Mouse (Mus musculus) B cell, adult 2 months (primary cell): ENCODE data around the gene Gnat1.

Source experiments
- DNase-seq, 2 experiments: peaks; one replicate each; pipeline ENCODE4 v3.0.0; 2022

Gene Gnat1

DNA sequence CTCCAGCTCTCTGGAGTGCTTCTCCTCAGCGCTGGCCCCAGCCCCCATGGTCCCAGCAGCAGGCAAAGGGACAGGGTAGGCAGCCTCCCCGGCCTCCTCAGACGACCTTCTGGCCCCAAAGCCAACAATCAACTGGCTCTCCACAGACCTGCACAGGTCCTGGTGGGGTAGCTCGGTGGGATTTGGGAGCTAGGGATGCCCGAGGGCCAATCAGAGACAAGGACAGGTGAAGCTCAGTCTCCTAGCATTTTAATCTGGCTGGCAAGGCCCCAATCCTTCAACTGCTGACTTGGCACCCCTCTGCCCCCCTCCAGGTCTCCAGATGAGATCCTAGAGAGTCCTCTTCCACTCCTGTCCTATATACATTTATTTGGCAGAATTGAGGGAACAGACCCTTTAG lies at the start of gene Gnat1:
TSS of gene Gnat1 (minus strand) at position 212 of the 400 bp plus-strand sequence.
- DNase-seq = no peak

- no peak for DNase-seq
Observed at GRCm38 (mm10) chr9:107728919-107729670, 49.6 kb upstream of the Gnat1 start.

DNA sequence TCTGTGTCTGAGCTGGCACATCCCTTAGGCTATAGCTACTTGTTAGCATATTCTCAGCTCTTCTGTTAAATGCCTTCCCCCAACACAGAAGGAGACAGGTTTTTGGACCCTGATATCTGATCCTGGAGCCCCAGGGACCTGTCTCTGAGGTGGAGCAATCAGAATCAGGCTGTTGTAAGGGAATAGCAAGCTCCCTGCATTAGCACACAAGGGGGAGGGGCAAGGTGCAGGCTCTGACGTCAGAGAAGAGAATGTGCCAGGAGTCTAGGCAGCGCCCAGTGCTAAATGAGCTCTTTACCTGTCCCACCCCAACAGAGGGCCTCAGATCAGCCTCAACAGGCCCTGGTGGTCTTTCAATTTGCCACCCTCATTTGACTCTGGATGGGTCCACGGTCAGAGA lies 47.5 kb upstream of the Gnat1 start:
- DNase-seq = no peak

DNA sequence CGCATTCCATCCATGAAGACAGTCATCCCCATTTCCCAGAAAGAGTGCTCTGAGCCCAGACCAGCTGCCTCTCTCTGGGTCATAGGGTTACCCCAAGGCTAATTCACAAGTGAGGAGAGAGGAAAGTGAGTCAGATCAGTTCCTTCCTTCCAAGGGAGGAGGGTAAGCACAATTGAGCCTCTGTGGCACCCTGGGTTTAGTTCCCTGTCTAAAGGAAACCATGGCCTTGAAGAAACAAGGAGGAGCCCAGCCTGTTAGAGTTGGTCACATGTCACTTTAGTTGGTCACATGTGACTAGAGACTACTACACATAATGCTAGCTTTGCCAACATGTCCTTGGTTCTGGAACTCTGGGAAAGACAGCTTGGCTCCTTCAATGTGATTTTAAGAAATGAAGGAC lies 45.3 kb upstream of the Gnat1 start:
- no peak for DNase-seq

GRCm38 (mm10) chr9:107723794-107724531 lies 44.5 kb upstream of the Gnat1 start:
- no peak for DNase-seq

- no peak for DNase-seq
Observed at GRCm38 (mm10) chr9:107723292-107723691, 43.8 kb upstream of the Gnat1 start.

DNA sequence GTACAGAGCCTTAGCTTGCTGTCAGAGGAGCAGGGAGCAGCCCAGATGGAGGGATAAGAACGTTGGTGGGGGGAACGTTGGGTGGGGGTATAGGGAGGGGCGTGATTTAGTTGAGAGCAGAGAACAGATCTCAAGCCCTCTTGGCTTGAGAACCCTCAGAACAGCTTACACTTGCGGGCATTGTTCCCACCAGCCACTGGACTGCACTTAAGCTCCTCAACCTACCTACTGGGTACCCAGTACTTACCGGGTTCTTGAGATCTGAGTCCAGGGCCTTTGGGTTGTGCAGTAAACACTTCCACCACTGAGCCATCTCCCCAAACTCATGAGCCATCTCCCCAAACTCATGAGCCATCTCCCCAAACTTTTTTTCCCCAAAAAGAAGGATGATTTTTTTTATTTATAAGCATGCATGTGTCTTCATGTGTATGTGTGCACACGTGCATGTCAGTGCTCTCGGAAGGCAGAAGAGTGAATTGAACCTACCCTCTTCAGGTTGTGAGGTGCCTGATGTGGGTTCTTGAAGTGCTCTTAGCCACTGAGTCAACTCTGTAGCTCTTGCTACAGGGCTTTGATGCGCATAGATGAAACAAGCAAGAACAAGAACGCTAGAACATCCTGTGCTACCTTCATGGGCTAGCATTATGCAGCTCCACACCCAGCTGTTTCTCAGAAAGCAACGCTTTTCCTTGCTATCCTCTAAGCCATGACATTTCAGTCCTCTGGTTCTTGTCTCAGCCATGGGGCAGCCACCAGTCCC lies 39.4 kb upstream of the Gnat1 start:
- DNase-seq = no peak

- DNase-seq = no peak
Observed at GRCm38 (mm10) chr9:107716951-107717350, 37.4 kb upstream of the Gnat1 start.

DNA sequence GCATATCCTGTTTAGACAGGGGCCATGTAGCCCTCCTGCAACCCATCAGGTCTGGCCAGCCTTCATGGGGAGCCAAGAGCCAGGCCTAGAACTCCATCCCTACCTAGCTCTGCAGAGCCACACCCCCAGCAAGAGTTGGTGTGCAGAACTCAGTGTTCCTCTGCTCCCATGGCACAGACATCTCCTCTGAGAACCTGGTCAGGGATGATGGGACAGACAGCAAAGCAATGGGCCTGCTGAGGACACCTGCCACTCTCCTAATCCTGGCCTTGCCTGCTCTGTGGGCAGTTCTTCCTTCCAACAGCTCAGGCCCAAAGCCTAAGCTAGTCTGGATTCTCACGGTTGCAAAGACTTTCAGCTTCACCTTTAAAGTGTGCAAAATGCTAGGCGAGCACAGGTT lies 36.1 kb upstream of the Gnat1 start:
- DNase-seq = no peak

GRCm38 (mm10) chr9:107714221-107714952 lies 34.9 kb upstream of the Gnat1 start:
- DNase-seq = no peak

DNA sequence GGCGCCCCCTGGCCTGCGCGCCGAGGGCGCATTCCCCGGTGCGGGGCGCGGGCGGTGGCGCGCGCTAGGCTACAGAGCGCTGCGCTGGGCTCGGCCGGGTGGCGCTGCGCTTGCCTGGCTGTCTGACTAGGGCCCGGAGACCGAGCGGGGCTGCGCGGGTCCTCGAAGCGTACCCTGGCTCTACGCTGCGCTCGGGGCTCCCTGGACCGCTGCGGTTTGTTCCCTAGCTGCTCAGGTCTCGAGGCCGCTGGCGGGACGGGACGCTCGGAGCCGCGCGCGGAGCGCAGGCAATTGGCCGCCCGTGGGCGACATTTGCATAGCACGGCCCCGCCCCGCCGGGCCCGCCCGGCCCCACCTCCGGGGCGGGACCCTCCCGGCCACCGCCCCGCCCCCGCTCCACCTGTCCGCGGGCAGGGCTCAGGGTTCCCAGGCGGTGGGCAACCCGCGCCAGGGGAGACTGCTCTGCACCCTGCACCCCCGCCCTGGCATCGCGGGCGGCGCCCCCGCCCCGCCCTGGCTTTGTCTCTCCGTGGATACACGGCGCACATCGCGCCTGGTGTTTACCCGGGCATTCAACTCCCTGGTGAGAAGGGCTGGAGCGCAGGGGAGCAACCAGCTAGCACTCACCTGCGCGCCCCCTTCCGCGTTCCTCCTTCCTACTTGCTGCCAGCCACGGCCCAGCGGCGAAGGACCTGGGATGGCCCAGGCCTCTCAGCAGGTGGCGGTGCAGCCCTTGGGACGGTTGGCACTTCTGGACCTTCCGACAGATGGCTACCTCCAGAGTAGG lies 30.4 kb upstream of the Gnat1 start, which contains the start of gene Sema3f:
TSS of gene Sema3f (minus strand) at position 779 of the 787 bp plus-strand sequence.
- DNase-seq = peak; percentile 70 to 79

DNA sequence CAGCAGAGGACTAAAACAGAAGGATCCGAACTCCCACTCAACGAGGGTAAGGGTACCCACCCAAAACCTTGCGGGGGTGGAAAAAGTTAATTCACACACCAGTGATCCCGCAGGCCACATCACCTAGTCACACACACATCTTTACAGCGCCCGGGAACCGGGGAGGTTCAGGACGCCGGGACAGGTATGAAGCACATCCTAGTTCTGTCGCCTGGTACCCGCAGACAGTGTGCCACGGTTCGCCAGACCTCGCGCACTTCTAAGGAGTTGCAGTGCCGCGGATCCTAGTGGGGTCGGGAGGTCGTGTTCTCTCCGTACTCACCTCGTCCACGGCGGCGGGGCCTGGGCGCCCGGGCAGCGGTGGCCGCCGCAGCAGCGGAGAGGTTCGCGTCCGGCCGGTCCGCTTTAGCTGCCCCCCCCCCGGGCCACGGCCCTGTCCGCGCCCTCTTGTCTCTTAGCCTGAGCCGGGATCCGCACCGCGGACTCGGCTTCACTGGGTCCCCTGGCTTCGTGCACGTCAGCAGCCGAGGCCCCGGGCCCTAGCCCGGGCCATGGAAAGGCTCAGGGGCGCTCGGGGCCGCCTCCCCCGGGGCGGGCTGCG lies 29.7 kb upstream of the Gnat1 start:
- DNase-seq = peak in 1 of 2 experiments; percentile 18

GRCm38 (mm10) chr9:107708439-107709095 lies 29.1 kb upstream of the Gnat1 start:
- no peak for DNase-seq

DNA sequence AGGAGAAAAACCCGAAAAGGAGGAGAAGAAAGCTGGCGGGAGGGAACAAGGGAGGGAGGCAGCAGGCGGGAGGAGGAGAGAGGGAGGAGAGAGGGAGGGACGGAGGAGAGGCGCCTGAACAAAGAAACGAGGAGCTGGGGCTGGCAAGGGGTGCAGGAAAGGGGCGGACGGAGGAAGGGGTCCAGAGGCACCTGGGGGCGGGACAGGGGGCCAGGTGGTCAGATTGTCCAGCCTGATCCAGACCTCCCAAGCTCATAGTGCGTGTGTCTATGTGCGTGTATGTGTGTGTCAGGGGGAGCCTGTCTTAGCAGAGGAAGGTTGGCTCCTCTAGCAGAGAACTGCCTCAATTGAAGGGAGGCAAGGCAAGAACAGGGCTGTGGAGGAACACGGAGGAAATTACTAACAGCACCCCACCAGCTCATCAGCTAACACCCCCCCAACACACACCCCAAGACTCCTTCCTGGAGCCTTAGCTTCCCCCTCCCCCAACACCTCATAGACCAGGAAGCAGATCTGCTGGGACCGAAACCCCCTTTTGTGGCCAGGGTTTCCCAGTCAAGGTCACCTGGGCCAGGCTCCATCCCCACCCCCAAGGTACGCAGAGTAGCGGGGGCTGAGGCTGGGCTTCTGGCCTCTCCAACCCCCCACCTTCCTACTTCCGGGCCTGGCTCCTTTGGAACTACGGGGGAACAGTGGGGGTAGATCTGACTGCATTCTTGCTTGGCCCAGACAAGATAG lies 28.4 kb upstream of the Gnat1 start:
- DNase-seq = no peak

DNA sequence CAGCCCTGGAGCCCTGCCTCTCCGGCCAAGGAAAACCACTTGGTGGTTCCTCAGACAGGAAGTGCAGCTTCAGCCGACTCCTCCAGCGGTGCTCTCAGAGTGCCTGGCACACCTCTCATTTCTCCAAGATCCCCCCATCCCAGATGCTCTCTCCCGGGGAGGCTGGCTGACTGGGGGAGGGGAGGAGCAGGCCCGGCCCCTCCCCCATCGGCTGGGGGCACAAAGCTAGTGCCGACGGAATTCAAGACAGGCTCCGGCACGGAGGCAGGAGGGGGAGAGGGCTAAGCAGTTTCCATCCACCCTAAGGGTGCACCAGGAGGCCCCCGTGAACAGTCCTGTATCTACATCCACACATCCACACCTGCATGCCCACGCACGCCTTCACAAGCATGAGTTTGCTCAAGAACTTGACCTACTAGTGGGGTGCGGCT lies 27.3 kb upstream of the Gnat1 start:
- no peak for DNase-seq

DNA sequence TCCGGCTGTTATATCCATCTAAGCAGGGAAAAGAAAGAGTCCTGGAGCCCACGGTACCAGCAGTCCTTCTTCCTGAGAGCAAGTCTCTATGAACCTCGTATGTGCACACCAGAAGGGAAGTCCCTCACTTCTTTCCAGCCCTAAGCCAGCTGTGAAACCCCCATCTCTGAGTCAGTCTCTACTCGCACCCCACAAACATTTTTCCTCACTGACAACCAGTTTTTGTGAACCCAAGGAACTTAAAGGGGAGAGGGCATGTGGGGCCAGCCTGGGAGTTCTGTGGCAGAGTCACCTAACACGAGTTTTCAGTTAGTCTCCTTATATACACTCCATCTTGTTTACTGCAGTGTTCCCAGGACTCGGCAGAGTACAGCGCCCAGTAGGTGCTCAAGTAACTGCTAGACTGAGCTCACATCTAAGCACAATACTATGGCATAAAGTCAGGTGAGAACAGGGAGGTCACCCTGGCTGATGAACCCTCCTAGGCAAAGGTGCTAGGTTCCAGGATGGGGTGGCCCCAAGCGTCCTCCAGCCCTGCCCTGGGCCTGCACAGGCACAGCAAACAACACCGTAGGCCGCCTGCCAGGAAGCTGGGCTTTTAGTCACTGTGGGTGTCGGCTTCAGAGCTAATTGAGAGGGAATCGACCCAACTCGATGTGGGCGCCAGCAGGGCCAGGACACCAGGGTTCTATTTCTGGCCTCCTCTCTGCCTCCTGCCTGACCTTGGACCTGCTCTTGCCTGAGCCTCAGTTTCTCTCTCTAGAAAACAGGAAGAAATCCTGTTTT lies 24.0 kb upstream of the Gnat1 start:
- DNase-seq = no peak

DNA sequence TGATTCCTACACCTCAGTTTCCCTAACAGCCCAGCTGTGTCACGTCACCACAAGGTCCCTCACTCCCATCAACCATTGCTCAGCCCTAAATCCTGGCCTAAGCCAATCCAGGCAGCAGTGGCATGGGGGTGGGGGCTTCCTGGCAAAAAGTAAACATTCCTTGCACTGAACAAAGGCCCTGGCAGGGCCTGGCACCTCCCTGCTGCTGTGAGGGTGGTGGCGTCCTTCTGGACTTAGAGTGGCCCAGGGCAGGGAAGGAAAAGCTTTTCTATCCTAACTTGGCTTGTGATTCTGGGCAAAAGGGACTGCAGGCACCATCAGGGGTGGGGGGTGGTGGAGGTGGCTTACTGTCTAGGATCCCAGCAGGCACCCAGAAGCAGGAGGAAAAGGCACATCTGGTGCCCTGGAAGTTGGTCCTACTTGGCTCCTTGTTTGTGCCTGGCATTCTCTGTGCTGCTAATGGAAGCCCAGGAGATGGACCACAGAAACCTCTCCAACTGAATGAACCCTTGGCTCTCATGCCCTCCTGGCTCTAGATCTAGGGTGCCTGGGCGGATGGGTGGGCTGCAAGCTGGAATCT lies 23.2 kb upstream of the Gnat1 start:
- DNase-seq = no peak

DNA sequence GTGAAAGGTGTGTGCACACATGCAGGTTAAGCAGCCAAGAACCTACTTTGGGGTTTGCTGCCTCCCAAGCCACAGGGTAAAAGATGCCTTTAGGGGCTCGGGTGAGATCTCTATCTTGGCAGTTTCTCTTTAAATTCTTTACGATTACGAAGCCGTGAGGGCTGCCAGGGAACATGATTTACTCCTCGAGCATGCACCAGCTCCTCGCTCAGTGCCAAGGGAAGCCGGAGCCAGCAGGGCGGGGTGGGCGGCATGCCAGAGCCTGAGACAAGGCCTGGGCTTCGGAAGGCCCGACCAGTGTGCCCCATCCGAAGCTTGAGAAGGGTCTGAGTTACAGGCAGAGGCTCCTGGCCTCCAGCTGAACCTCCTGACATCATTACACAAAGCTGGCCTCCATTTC lies 22.1 kb upstream of the Gnat1 start:
- DNase-seq = no peak

DNA sequence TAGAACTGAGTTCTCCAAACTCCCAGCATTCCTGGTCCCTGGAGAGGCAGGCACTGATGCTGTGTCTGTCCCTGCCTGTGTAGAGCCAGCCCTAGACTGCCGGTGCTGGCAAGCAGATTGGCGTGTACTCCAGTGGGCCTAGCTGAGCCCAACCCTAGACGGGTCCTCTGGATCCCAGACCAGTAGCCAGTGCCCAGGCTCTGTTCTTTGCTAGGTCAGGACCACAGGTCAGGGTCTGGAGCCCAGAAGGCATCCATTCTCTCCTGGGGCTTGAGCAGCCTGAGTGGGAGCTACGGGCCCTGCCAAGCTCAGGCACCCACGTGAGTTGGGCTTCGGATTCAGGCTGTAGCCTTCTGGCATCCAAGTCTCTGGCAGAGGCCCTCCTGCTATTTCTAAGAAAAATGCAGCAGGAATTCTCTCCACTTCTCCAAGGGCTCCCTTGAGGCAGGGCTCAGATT lies 20.6 kb upstream of the Gnat1 start:
- no peak for DNase-seq
